Mouse (Mus musculus): ENCODE results near the gene Ddi2. TPM values are rescaled to one million over a fixed set of nuclear protein-coding genes. Genes with fewer than 3 reads are reported as not detected.
"Not testable (repeated sequence)": the region's sequence is repeated elsewhere in the genome, so short reads cannot be mapped to it uniquely, and the experiment has no call there.

Ddi2 gene
- total RNA-seq (2018; cell fraction: chromatin; rRNA removed), result 100 to 1,000 TPM in 3 of 26 experiments, 10 to 100 TPM in 22, 1 to 10 TPM in 1; 9.4 to 105 (median 37.6) TPM
- total RNA-seq (2018; cell fraction: cytosol; rRNA removed), result 10 to 100 TPM; 17.7 to 56.8 (median 37.1) TPM
- 10 to 100 TPM; 15.4 to 88.8 (median 34.8) TPM for total RNA-seq (2018; cell fraction: nucleus; rRNA removed)
- 32.2 to 37.7 TPM (median 33.4 TPM) in 3 replicates for polyA plus RNA-seq (2018)

DNA sequence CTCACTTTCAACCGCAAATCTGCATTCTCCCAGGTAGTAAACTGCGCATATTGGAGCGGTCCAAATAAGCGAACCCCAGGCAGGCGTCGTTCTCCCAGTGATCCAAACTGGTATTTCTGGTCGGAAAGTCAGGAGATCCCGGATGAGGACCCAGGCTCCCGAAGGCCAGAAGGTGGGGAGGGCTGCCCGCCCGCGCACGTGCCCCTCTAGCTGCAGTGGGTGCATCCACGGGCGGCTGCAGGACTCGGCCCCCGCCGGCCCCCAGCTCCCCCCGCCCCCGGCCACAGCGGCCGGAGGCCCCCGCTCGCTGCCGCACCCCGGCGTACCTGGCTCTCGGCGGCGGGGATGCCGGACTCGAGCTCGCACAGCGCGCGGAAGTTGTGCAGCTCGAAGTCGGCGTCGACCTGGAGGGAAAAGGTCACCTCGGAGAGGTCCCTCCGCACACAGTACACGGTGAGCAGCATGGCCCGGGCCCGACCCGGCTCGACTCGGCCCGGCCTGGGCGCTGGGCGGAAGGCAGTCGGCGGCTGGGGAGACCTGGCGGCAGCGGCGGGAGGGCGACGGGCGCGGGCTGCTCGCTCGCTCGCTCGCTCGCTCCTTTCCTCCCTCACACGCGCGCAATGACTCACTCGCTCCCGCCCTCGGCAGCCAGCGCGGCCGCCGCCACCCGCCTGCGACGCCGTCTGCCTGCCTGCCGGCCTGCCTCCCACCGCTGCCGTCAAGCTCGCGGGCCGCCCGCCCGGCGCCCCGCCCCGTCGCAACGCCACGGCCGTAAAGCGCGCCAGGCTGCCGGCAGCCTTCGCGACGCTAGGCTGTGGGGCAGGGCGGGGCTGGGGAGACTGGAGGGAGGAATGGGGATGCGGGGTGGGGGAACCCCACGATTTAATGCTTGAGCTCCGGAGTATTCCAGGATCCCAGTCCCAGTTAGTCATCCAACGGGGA, at the start of gene Ddi2:
Gene Ddi2 (minus strand): TSS at position 689 of the 942 bp plus-strand sequence.
- H3K36me3 ChIP-seq (ENCODE audit: inconsistent target), result no peaks in the 10 kb centered on the region
- peak within 1 kb of the TSS; percentile 67 for H3K4me3 ChIP-seq (ENCODE audit: inconsistent target)
- WGBS (ENCODE audit: missing documents), result 1% methylated on average over 96 of the region's 105 CpGs
- peak within 1 kb of the TSS; percentile 84 for H3K27ac ChIP-seq
- H3K79me2 ChIP-seq (ENCODE audit: inconsistent target), result peaks cover 48% of the 10 kb centered on the region

DNA sequence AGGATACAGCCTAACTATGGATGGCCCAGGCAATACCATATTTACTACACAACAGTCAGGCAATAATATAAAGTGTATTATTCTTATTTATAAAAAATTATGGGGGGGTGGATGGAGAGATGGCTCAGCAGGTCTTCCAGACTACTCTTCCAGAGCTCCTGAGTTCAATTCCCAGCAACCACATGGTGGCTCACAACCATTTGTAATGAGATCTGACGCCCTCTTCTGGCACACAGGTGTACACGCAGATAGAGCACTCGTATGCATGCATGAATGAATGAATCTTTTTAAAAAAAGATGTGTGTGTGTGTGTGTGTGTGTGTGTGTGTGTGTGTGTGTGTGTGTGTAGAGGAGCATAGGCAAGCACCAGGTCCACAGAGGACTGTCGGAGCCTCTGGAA, 49.8 kb upstream of the Ddi2 start:
- 98% methylated on average over 4 of the region's 4 CpGs for WGBS (ENCODE audit: missing documents)
- not testable (repeated sequence) for H3K27ac ChIP-seq; H3K79me2 ChIP-seq (ENCODE audit: inconsistent target); H3K4me3 ChIP-seq (ENCODE audit: inconsistent target)
- peaks cover 81% of the 10 kb centered on the region for H3K36me3 ChIP-seq (ENCODE audit: inconsistent target)

DNA sequence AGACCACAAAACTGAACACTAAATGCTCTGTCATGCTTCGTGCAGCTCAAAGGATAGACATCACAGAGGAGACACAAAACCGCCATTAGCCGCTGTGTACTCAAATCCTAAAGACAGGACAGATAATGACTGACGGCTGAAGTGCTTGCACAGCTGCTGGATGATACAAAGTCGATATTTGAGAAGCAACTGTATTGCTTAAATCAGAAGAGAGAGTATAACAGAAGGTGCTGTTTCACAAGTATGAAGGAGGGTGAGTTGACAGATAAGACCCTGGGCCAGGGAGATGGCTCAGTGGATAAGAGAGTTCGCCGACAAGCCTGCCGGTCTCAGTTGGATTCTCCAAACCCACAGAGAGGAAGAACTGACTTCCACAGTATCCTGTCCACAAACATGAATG, 48.6 kb upstream of the Ddi2 start:
- H3K36me3 ChIP-seq (ENCODE audit: inconsistent target), result peaks cover 75% of the 10 kb centered on the region
- no peak overlapping the region for H3K27ac ChIP-seq
- no peak overlapping the region for H3K4me3 ChIP-seq (ENCODE audit: inconsistent target)
- WGBS (ENCODE audit: missing documents), result 64% methylated on average over 7 of the region's 8 CpGs
- no peaks in the 10 kb centered on the region for H3K79me2 ChIP-seq (ENCODE audit: inconsistent target)

DNA sequence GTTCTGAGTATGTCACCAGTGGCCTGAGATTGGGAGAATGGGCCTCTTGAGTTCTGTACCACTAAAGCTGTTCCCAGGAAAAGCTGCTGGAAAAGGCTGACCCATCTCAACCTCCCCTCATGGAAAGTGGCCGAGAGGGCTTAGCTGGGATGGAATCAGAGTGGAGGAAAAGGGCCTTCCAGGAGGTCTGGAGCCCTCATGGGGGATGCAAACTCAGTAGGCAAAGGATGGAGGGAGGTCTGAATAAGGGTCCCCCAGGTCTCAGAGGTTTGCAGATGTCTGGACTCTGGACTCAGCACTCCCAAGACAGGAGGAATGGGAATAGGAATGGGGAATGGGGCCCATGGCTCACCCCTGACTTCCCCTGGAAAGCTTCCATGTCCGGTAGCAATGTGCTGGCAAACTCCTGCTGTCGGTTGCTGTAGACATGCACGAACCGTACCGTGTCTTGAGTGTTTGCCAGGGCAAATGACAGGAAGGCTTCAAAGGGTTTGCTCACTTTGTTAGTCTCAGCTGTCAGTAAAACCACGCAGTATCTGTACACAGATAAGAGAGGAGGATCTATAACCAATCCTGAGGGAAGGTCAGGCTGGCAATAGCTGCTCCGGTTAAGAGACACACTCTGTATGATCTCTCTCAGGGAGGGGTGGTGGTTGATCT, 46.4 kb upstream of the Ddi2 start:
- Histone ChIP-seq H3K4me3 (ENCODE audit: inconsistent target) (no peak overlapping the region), H3K36me3 (ENCODE audit: inconsistent target) (peaks cover 54% of the 10 kb centered on the region), H3K27ac (no peak overlapping the region), H3K79me2 (ENCODE audit: inconsistent target) (no peaks in the 10 kb centered on the region)
- WGBS (ENCODE audit: missing documents), result 84% methylated on average over 8 of the region's 8 CpGs

DNA sequence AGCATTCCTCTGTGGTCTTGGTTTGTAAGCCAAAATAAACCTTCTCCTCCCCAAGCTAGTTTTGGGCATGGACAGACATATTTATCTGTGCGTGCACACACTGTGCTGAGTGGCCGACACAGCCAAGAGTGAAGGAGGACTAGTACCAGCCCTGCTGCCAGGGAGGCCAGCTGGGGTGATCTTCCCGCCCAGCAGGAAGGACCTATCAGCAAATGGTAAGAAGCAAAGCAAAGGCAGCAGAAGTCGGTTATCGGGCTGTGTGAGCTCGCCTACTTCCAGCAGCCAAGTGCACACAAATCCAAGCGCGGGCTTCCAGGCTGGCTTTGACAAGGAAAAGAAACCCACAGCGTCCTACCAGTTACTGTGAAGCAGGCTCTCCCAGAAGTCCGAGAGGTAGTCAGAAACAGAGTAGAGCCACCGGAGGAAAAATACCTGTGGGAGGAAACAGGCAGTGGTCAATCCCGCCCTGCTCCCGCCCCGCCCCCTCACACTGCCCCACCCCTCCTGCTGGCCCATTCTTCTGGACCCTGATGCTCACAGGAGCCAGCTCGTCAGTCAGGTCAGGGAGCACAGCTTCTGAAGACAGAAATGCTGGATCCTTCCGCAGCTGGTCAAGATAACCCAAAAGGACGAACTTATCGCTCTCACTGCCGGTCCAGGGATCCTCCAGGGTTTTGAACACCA, 44.3 kb upstream of the Ddi2 start:
- WGBS (ENCODE audit: missing documents), result 98% methylated on average over 16 of the region's 19 CpGs
- Histone ChIP-seq H3K27ac (peak overlapping the region; percentile 54), H3K4me3 (ENCODE audit: inconsistent target) (no peak overlapping the region), H3K36me3 (ENCODE audit: inconsistent target) (peaks cover 58% of the 10 kb centered on the region), H3K79me2 (ENCODE audit: inconsistent target) (no peaks in the 10 kb centered on the region)

DNA sequence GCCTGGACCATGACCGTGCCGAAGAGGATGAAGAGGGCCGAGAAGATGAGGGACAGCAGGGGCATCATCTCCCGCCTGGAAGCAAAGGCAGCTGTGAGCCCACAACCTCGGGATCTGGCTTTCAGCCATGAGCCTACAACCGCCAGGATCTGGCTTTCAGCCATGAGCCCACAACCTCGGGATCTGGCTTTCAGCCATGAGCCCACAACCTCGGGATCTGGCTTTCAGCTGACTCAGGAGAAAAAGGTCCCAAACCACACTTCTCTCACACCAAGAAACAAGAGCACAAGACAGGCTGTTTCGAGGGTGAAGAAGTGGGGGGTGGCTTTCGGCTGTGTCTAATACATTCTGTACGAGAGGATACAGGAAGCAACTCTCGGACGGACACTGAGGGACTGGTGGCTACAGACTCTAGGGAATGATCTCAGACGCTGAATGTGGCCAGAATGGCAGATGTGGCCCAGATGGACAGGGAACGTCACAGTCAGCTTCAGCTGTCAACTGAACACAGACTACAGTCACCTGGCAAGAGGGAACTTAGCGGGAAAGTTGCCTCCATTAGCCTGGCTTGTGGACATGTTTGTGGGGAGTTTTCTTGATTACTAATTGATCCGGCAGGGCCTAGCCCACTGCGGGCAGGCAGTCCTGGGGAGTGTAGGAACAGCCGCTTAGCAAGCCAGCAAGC, 43.6 kb upstream of the Ddi2 start:
- WGBS (ENCODE audit: missing documents), result 79% methylated on average over 19 of the region's 19 CpGs
- Histone ChIP-seq H3K27ac (peak overlapping the region; percentile 54), H3K79me2 (ENCODE audit: inconsistent target) (no peaks in the 10 kb centered on the region), H3K4me3 (ENCODE audit: inconsistent target) (no peak overlapping the region), H3K36me3 (ENCODE audit: inconsistent target) (peaks cover 58% of the 10 kb centered on the region)

DNA sequence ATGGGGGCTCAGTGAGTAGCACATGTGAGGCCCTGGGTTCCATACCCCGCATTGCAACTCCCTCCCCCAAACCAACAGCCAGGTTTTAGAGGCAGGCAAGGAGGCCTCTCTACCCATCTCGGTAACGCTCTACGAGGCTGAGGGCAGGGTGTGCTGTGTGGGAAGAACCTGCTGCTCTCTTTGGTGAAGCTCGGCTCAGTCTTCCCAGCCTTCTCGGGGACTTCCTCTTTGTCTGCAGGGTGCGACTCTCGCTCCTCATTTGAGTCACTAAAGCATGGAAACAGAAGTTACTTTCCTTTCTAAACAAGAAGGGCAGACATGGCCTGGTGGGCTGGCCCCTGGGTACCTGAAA, 43.1 kb upstream of the Ddi2 start:
- Histone ChIP-seq H3K79me2 (ENCODE audit: inconsistent target) (no peaks in the 10 kb centered on the region), H3K27ac (peak overlapping the region; percentile 54), H3K4me3 (ENCODE audit: inconsistent target) (no peak overlapping the region), H3K36me3 (ENCODE audit: inconsistent target) (peaks cover 58% of the 10 kb centered on the region)
- WGBS (ENCODE audit: missing documents), result 14% methylated on average over 8 of the region's 8 CpGs

DNA sequence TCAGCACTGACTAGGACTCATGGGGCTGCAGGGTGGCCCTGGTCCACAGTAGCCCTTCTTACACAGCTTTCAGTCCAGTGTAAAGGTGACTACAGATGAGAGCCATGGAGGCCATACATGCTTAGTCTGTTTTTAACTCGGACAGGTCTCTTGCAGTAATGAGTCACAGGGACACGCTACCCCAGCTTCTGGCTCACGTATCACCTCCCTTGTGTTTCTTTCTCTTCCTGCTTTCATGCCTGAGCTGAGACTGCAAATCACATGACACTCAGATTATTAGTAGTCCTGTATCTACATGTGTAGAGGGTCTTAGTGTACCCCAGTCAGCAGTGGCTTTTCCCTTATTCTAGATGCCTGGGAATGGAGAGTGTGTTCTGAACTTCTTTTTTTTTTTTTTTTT, 41.8 kb upstream of the Ddi2 start:
- H3K36me3 ChIP-seq (ENCODE audit: inconsistent target), result peaks cover 47% of the 10 kb centered on the region
- H3K79me2 ChIP-seq (ENCODE audit: inconsistent target), result no peaks in the 10 kb centered on the region
- no peak overlapping the region for H3K4me3 ChIP-seq (ENCODE audit: inconsistent target)
- WGBS (ENCODE audit: missing documents), result 83% methylated on average over 3 of the region's 3 CpGs
- H3K27ac ChIP-seq, result no peak overlapping the region

DNA sequence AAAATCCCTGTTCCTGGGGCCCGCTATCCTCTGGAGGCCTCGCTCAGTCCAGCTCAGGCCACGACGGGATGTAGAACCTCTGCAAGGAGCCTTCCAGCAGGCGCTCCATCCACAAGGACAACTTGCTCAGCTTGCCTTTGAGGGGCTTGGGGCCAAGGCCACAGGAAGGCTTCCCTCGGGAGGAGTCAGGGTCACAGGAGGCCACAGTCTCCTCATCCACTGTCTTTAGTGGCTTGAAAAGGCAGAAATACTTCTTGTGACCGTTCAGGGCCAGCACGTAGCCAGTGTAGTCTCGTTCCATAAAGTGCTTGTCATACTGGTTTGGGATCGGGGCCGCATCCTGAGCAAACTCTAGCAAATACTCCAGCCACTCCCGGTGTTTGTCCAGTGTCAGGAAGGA, 40.3 kb upstream of the Ddi2 start:
- no peak overlapping the region for H3K4me3 ChIP-seq (ENCODE audit: inconsistent target)
- WGBS (ENCODE audit: missing documents), result 97% methylated on average over 10 of the region's 12 CpGs
- H3K27ac ChIP-seq, result no peak overlapping the region
- no peaks in the 10 kb centered on the region for H3K79me2 ChIP-seq (ENCODE audit: inconsistent target)
- H3K36me3 ChIP-seq (ENCODE audit: inconsistent target), result peaks cover 33% of the 10 kb centered on the region

DNA sequence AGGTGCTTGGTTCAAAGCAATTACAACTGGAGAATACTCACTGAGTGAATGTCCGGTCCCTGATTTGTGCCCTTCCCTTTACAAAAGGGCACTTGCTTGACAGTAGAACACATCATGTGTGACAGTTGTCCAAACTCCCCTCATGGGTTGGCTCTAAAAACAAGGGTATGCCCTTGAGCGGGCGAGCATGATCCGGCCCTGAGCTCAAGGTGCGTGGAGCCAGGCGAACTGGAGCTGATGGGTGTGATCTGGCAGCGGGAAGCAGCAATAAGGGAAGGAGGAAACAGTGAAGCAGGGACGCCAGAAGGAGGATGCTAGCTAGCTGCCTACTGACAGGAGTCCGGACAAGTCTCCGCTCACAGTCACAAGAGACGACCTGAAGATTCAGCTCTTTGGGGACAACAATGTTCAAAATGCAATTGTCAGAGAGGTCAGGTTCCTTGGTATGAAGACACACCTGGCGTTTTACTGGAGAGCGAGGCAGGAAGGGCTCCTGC, 38.9 kb upstream of the Ddi2 start:
- H3K79me2 ChIP-seq (ENCODE audit: inconsistent target), result no peaks in the 10 kb centered on the region
- no peak overlapping the region for H3K4me3 ChIP-seq (ENCODE audit: inconsistent target)
- 98% methylated on average over 11 of the region's 13 CpGs for WGBS (ENCODE audit: missing documents)
- H3K36me3 ChIP-seq (ENCODE audit: inconsistent target), result peaks cover 33% of the 10 kb centered on the region
- H3K27ac ChIP-seq, result no peak overlapping the region

DNA sequence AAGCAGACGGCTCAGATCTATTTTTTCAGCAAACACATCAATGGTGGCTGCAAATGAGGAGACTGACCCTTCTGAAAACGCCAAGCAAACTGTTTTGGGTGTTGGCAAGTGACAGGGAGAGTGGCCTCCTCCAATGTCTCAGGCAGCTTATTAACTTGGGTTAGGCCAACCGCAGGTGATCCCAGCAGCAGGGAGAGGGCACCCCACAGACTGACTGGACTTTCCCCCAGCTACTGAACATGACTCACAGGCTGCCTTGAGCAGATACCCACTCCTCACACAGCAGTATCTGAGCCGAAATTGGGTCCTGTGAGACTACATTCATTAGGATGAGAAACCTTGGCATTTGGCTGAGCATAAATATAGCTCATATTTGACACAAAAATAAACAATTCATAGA, 37.7 kb upstream of the Ddi2 start:
- no peak overlapping the region for H3K4me3 ChIP-seq (ENCODE audit: inconsistent target)
- H3K27ac ChIP-seq, result no peak overlapping the region
- no peaks in the 10 kb centered on the region for H3K79me2 ChIP-seq (ENCODE audit: inconsistent target)
- H3K36me3 ChIP-seq (ENCODE audit: inconsistent target), result peaks cover 33% of the 10 kb centered on the region
- WGBS (ENCODE audit: missing documents), result 93% methylated on average over 4 of the region's 4 CpGs

DNA sequence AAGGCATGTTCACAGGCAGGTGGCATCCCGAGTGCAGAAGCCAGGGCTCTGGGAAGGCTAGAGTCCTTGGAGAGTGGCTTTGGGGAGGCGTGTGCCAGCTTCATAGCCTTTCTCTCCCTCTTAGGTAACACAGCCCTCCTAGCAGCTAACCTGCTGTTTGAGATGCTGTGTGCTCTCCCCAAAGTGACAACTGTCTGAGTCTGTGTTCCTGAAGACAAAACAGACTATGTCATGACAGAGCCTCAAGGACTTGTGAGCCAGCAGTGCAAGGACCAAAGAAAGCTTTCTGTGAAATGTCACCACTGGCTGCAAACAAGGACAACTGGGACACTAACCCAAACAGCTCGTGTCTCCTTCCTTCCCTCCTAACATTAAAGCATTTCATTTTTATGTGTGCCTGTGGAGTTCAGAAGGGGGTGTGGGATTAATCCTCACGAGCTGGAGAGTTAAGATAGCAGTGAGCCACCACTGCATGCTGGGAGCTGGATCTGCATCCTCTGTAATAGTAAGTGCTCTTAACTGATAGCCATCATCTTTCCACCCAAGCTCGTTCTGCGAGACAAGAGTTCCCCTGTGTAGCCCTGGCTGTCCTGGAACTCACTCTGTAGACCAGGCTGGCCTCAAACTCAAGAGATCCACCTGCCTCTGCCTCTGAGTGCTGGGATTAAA, 35.8 kb upstream of the Ddi2 start:
- no peak overlapping the region for H3K27ac ChIP-seq
- no peak overlapping the region for H3K4me3 ChIP-seq (ENCODE audit: inconsistent target)
- H3K36me3 ChIP-seq (ENCODE audit: inconsistent target), result peaks cover 26% of the 10 kb centered on the region
- 90% methylated on average over 6 of the region's 6 CpGs for WGBS (ENCODE audit: missing documents)
- no peaks in the 10 kb centered on the region for H3K79me2 ChIP-seq (ENCODE audit: inconsistent target)

DNA sequence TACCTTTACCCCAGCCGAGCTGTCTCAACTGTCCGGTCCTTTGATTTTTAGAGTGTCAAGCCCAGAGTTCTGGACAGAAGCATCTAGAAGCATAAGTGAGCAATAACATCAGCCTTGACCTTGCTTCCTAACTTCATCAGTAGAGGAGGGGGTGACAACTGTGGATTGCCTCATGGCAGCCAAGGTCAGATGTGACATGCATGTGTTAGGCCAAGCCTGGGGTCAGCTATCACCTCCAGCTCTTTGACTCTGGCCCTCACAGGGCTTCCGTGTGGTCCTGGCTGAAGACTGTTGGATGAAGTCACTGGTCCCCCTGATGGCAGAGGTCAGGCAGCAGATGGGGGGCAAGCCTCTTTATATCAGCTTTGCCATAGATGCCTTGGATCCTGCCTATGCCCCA, 33.9 kb upstream of the Ddi2 start:
- H3K4me3 ChIP-seq (ENCODE audit: inconsistent target), result no peak overlapping the region
- H3K79me2 ChIP-seq (ENCODE audit: inconsistent target), result no peaks in the 10 kb centered on the region
- peaks cover 9% of the 10 kb centered on the region; the same call in 1 of the 2 replicates for H3K36me3 ChIP-seq (ENCODE audit: inconsistent target)
- WGBS (ENCODE audit: missing documents), result 100% methylated on average over 3 of the region's 3 CpGs
- H3K27ac ChIP-seq, result no peak overlapping the region

Measured in macrophage (primary cell).